Mouse (Mus musculus): Measurements from ENCODE around the gene Nlgn3. TPM values are rescaled to one million over a fixed set of nuclear protein-coding genes. Genes with fewer than 3 reads are reported as not detected.

Nlgn3 gene
- total and polyA plus RNA-seq, 2 experiments from 2014 or later, result 81.1 to 158 TPM

GRCm38 (mm10) chrX:101300427-101301030 lies 1.6 kb downstream of the Nlgn3 start:
- H3K27ac ChIP-seq (ENCODE audit: low read depth, low read length), result peak overlapping the region; percentile 83
- TF ChIP-seq CTCF (IDR thresholded peaks at IDR 0.05; ENCODE audit: low read depth), result no peak
- 0 out of 2 replicates have a peak, but pooled peaks cover 2% of the 10 kb centered on the region for H3K4me1 ChIP-seq (ENCODE audit: insufficient read depth)
- H3K27me3 ChIP-seq (ENCODE audit: insufficient read depth, low read length), result no peaks in the 10 kb centered on the region
- peak; percentile 57 for DNase-seq
- H3K36me3 ChIP-seq (ENCODE audit: insufficient read depth), result peaks cover 4% of the 10 kb centered on the region; the same call in 1 of the 2 replicates
- peak overlapping the region; percentile 72 for H3K9ac ChIP-seq
- H3K4me3 ChIP-seq (ENCODE audit: low read depth, low read length), result peak overlapping the region; percentile 50
- H3K4me2 ChIP-seq (ENCODE audit: low read depth), result peak overlapping the region; percentile 50
- WGBS, result 23% methylated on average over 13 of the region's 13 CpGs
- no peaks in the 10 kb centered on the region for H3K9me3 ChIP-seq (ENCODE audit: low read length)
- ATAC-seq, result peak; percentile 50

GRCm38 (mm10) chrX:101301654-101302053 lies 2.7 kb downstream of the Nlgn3 start:
- Histone ChIP-seq H3K36me3 (ENCODE audit: insufficient read depth) (peaks cover 4% of the 10 kb centered on the region; the same call in 1 of the 2 replicates), H3K9ac (peak overlapping the region; percentile 72; the same call in 1 of the 2 replicates), H3K27me3 (ENCODE audit: insufficient read depth, low read length) (no peaks in the 10 kb centered on the region), H3K4me2 (ENCODE audit: low read depth) (peak overlapping the region; percentile 50), H3K4me3 (ENCODE audit: low read depth, low read length) (peak overlapping the region; percentile 50), H3K9me3 (ENCODE audit: low read length) (no peaks in the 10 kb centered on the region), H3K4me1 (ENCODE audit: insufficient read depth) (0 out of 2 replicates have a peak, but pooled peaks cover 2% of the 10 kb centered on the region), H3K27ac (ENCODE audit: low read depth, low read length) (no peak overlapping the region)
- TF ChIP-seq CTCF (IDR thresholded peaks at IDR 0.05; ENCODE audit: low read depth), result no peak
- DNase-seq (no peak), ATAC-seq (no peak)
- 69% methylated on average over 9 of the region's 9 CpGs for WGBS

DNA sequence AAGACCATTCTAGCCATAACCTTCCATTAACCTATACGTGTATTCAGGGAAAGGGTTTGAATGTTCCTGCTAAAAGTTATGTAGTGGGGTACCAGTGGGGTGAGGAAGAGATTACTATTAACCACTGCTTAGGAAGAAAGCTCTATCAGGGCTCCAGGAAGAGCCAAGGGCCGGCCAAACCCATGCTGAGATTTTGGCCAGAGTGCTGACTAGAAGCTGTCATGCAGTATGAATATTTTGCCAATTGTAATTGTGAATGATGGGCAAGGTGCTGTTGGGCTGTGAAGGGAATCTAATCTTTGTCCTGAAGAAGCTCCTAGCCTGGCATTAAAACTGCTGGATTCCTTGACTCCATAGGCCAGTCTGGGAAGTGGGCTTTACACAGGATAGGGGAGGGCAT lies 5.7 kb downstream of the Nlgn3 start:
- no peak overlapping the region for H3K9ac ChIP-seq
- H3K36me3 ChIP-seq (ENCODE audit: insufficient read depth), result peaks cover under 1% of the 10 kb centered on the region; the same call in 1 of the 2 replicates
- 0 out of 2 replicates have a peak, but pooled peaks cover 2% of the 10 kb centered on the region for H3K4me1 ChIP-seq (ENCODE audit: insufficient read depth)
- no peak for DNase-seq
- H3K4me3 ChIP-seq (ENCODE audit: low read depth, low read length), result no peak overlapping the region
- no peak overlapping the region for H3K27ac ChIP-seq (ENCODE audit: low read depth, low read length)
- 44% methylated on average over 2 of the region's 2 CpGs for WGBS
- no peaks in the 10 kb centered on the region for H3K27me3 ChIP-seq (ENCODE audit: insufficient read depth, low read length)
- no peak for ATAC-seq
- TF ChIP-seq CTCF (IDR thresholded peaks at IDR 0.05; ENCODE audit: low read depth), result no peak
- H3K4me2 ChIP-seq (ENCODE audit: low read depth), result no peak overlapping the region
- H3K9me3 ChIP-seq (ENCODE audit: low read length), result no peaks in the 10 kb centered on the region

DNA sequence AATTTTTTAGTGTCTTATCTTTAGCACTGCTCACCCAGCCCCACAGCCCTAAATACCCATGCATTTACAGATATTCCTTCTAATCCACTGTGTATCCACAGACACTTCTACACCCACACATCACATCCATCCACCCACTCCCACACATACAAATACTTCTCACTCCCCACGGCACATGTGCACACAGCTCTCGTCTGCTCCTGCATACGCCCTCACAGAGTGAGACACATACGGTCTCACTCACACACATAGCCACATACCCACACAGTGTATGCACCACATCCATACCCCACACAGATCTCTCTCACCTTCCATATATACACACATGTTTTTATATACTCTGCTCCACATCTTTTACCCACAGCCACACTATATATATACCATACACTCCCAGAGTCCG lies 10.3 kb downstream of the Nlgn3 start:
- H3K9ac ChIP-seq, result no peak overlapping the region
- ATAC-seq (no peak), DNase-seq (no peak)
- WGBS, result 93% methylated on average over 5 of the region's 5 CpGs
- no peak overlapping the region for H3K4me3 ChIP-seq (ENCODE audit: low read depth, low read length)
- H3K4me1 ChIP-seq (ENCODE audit: insufficient read depth), result 0 out of 2 replicates have a peak, but pooled peaks cover 2% of the 10 kb centered on the region
- no peak for TF ChIP-seq CTCF (IDR thresholded peaks at IDR 0.05; ENCODE audit: low read depth)
- no peak overlapping the region for H3K27ac ChIP-seq (ENCODE audit: low read depth, low read length)
- H3K36me3 ChIP-seq (ENCODE audit: insufficient read depth), result peaks cover 13% of the 10 kb centered on the region
- H3K27me3 ChIP-seq (ENCODE audit: insufficient read depth, low read length), result no peaks in the 10 kb centered on the region
- H3K9me3 ChIP-seq (ENCODE audit: low read length), result no peaks in the 10 kb centered on the region
- no peak overlapping the region for H3K4me2 ChIP-seq (ENCODE audit: low read depth)

DNA sequence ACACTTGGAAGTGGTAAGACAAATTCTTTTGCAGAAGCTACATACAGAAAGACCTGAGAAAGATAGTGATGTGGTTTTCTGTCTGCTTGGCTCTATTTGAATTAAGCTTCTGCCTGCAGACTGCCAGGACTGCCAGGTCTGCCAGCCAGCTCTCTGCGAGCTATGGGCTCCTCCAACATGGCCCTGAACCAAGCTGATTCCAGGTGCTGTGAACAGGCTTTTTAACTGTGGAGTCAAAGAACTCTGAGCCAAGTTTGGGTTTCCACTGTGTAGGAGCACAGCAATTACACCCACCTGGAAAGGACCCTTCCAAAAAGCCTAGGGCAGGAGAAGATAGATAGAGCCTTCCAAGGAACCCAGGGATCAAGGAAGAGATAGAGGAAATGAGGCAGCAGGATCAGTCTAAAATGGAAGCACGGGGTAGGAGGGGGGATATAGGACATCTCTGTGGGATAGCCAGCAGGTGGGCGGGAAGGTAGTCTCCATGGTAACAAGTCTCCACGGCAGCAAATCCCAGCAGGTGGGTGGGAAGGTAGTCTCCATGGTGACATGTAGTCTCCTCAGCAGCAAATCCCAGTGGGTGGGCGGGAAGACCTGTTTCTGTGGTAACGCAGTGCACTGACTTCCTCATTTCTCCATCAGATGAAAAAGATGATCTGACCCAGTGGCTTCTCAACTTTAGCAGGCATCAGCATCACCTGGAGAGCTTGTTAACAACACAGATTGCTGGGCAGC lies 14.8 kb downstream of the Nlgn3 start:
- peaks cover 29% of the 10 kb centered on the region for H3K36me3 ChIP-seq (ENCODE audit: insufficient read depth)
- H3K4me3 ChIP-seq (ENCODE audit: low read depth, low read length), result no peak overlapping the region
- H3K27me3 ChIP-seq (ENCODE audit: insufficient read depth, low read length), result no peaks in the 10 kb centered on the region
- no peak for TF ChIP-seq CTCF (IDR thresholded peaks at IDR 0.05; ENCODE audit: low read depth)
- no peaks in the 10 kb centered on the region for H3K4me1 ChIP-seq (ENCODE audit: insufficient read depth)
- no peak overlapping the region for H3K9ac ChIP-seq
- H3K27ac ChIP-seq (ENCODE audit: low read depth, low read length), result 0 out of 2 replicates have a peak overlapping the region, but pooled peaks have one; percentile 9
- H3K9me3 ChIP-seq (ENCODE audit: low read length), result no peaks in the 10 kb centered on the region
- no peak overlapping the region for H3K4me2 ChIP-seq (ENCODE audit: low read depth)
- ATAC-seq, result peak; percentile 94
- 36% methylated on average over 6 of the region's 6 CpGs for WGBS
- peak; percentile 69 for DNase-seq

DNA sequence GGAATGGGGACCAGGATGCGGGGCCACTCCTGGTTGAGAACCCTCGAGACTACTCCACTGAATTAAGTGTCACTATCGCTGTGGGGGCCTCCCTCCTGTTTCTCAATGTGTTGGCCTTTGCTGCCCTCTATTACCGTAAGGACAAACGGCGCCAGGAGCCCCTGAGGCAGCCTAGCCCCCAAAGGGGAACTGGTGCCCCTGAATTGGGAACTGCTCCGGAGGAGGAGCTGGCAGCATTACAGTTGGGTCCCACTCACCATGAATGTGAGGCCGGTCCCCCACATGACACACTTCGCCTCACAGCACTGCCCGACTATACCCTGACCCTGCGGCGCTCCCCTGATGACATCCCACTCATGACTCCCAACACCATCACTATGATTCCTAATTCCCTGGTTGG lies 20.8 kb downstream of the Nlgn3 start:
- no peak overlapping the region for H3K4me2 ChIP-seq (ENCODE audit: low read depth)
- no peaks in the 10 kb centered on the region for H3K9me3 ChIP-seq (ENCODE audit: low read length)
- H3K36me3 ChIP-seq (ENCODE audit: insufficient read depth), result peaks cover 27% of the 10 kb centered on the region
- WGBS, result 90% methylated on average over 12 of the region's 12 CpGs
- no peaks in the 10 kb centered on the region for H3K27me3 ChIP-seq (ENCODE audit: insufficient read depth, low read length)
- H3K9ac ChIP-seq, result no peak overlapping the region
- DNase-seq (no peak), ATAC-seq (no peak)
- no peak overlapping the region for H3K27ac ChIP-seq (ENCODE audit: low read depth, low read length)
- no peak overlapping the region for H3K4me3 ChIP-seq (ENCODE audit: low read depth, low read length)
- H3K4me1 ChIP-seq (ENCODE audit: insufficient read depth), result no peaks in the 10 kb centered on the region
- TF ChIP-seq CTCF (IDR thresholded peaks at IDR 0.05; ENCODE audit: low read depth), result no peak

Measured in forebrain, postnatal 0 days (tissue).